Mouse (Mus musculus): ENCODE results near the gene Ppp2r3d. TPM values are rescaled to one million over a fixed set of nuclear protein-coding genes. Genes with fewer than 3 reads are reported as not detected.

The Ppp2r3d gene
- polyA plus RNA-seq (2014; fragmentation: Illumina TruSeq; extraction: RNeasy Lipid Tissue Mini Kit (QIAGEN cat#74804); ENCODE audit: low read depth, low replicate concordance), result 9.8 TPM

GRCm38 (mm10) chr9:124476096-124476902, at the start of gene Ppp2r3d:
TSS of gene Ppp2r3d (minus strand) at chr9:124476898.

DNA sequence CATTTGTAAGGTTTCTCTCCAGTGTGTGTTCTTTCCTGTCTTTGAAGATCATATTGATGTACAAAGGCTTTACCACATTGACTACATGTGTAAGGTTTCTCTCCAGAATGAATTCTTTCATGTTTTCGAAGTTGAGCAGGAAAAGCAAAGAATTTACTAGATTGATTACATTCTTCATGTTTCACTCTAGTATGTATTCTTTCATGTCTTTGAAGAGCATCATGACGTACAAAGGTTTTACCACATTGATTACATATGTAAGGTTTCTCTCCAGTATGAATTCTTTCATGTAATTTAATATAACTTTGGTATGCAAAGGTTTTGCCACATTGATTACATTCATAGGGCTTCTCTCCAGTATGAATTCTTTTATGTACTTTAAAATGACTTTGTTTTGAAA, 17.0 kb upstream of the Ppp2r3d start, which contains the start of gene Gm21836:
TSS of gene Gm21836 (minus strand) at position 101 of the 400 bp plus-strand sequence.

Other genes with a start within 250 kb of the Ppp2r3d start
- 210 TPM for gene 2010315B03Rik, start 164.2 kb downstream of the Ppp2r3d start, polyA plus RNA-seq (2014; fragmentation: Illumina TruSeq; extraction: RNeasy Lipid Tissue Mini Kit (QIAGEN cat#74804); ENCODE audit: low read depth, low replicate concordance)
- gene Gm21836, start 16.9 kb upstream of the Ppp2r3d start, polyA plus RNA-seq (2014; fragmentation: Illumina TruSeq; extraction: RNeasy Lipid Tissue Mini Kit (QIAGEN cat#74804); ENCODE audit: low read depth, low replicate concordance), result not detected

Measured in sigmoid colon, adult 10 weeks (tissue).